Mouse (Mus musculus): ENCODE measurements at regions not wholly inside any gene's neighbourhood (a gene's known extent, or its start where the extent isn't known, plus 50 kb on each side); places are given as distances from the start of the nearest gene placed in this dataset.
"Not testable (repeated sequence)": the region's sequence is repeated elsewhere in the genome, so short reads cannot be mapped to it uniquely, and the experiment has no call there.

GRCm38 (mm10) chr4:6600766-6601367 is 1638.0 kb downstream of the Car8 start:
- no peak for DNase-seq

GRCm38 (mm10) chr4:6596321-6596720 is 1642.5 kb downstream of the Car8 start:
- DNase-seq: no peak

- not testable (repeated sequence) for DNase-seq
Measured at GRCm38 (mm10) chr4:6592890-6593289, 1646.0 kb downstream of the Car8 start.

- peak; percentile 29 for DNase-seq
Measured at GRCm38 (mm10) chr4:6561604-6562357, 1677.1 kb downstream of the Car8 start.

GRCm38 (mm10) chr4:6539626-6540025 is 1699.2 kb downstream of the Car8 start:
- no peak for DNase-seq

- DNase-seq: no peak
Measured at GRCm38 (mm10) chr4:6532441-6532840, 1706.4 kb downstream of the Car8 start.

- DNase-seq: no peak
Measured at GRCm38 (mm10) chr4:6517626-6518025, 1721.2 kb downstream of the Car8 start.

GRCm38 (mm10) chr4:6514823-6515222 is 1721.7 kb upstream of the Impad1 start:
- DNase-seq: peak; percentile 77

GRCm38 (mm10) chr4:6513635-6514034 is 1720.5 kb upstream of the Impad1 start:
- DNase-seq: no peak

- peak; percentile 78 for DNase-seq
Measured at GRCm38 (mm10) chr4:6512749-6513364, 1719.7 kb upstream of the Impad1 start.

- no peak for DNase-seq
Measured at GRCm38 (mm10) chr4:6508091-6508490, 1714.9 kb upstream of the Impad1 start.
